Mouse (Mus musculus): ENCODE data around the gene Eps8l1. TPM values are rescaled to one million over a fixed set of nuclear protein-coding genes. Genes with fewer than 3 reads are reported as not detected.

Gene Eps8l1
- polyA plus RNA-seq, 1 experiment from 2014 or later, result 9.3 TPM

GRCm38 (mm10) chr7:4503858-4504257 lies 43.4 kb downstream of the Eps8l1 start:
- no peaks in the 10 kb centered on the region for H3K9me3 ChIP-seq
- no peak overlapping the region for H3K27ac ChIP-seq
- H3K36me3 ChIP-seq, result no peaks in the 10 kb centered on the region
- H3K4me3 ChIP-seq, result no peak overlapping the region
- H3K4me2 ChIP-seq, result no peak overlapping the region
- H3K27me3 ChIP-seq, result 0 out of 2 replicates have a peak, but pooled peaks cover 8% of the 10 kb centered on the region
- H3K9ac ChIP-seq, result no peak overlapping the region
- H3K4me1 ChIP-seq (replicated peaks), result peaks cover 24% of the 10 kb centered on the region
- no peak for ATAC-seq (ENCODE audit: low FRiP score)
- WGBS, result 91% methylated on average over 5 of the region's 5 CpGs

DNA sequence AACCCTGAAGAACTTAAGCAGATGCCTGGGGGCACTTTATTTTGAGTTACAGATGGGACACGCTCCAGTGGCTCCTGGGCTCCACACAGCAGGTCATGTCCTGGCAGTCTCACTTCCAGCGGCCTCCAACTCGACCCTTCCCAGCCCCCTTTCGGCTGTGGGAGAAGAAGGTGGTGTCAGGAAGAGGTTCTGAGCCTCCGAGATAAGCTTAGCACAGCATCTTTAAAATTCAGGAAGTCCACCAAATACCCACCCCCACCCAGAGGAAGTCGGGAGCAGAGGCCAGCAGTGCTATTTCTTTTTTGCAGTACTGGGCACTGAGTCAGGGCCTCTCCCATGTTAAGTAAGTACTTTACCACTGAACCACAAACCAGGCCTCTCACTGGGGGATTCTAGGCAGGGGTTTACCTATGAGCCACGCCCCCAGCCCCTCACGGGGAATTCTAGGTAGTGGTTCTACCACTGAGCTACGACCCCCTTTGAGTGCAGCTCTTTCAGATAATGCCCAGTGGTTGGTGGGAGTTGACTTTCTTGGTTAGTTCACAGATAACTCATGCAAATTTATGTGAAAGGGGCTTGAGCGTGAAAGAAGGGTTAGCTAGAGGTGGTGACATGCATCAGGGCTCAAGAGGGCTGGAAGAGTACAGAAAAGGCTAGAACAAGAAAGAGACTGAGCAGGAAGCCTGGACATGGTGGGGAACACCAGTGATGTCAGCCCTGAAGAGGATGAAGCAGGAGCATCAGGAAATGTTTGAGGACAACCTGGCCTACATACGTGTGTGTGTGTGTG lies 44.4 kb downstream of the Eps8l1 start:
- Histone ChIP-seq H3K27ac (no peak overlapping the region), H3K4me1 (replicated peaks) (peaks cover 14% of the 10 kb centered on the region), H3K9ac (no peak overlapping the region), H3K4me3 (no peak overlapping the region), H3K36me3 (no peaks in the 10 kb centered on the region), H3K9me3 (no peaks in the 10 kb centered on the region), H3K27me3 (peaks cover 12% of the 10 kb centered on the region; the same call in 1 of the 2 replicates), H3K4me2 (no peak overlapping the region)
- no peak for ATAC-seq (ENCODE audit: low FRiP score)
- WGBS, result 56% methylated on average over 11 of the region's 11 CpGs

GRCm38 (mm10) chr7:4507220-4507619 lies 46.7 kb downstream of the Eps8l1 start:
- Histone ChIP-seq H3K27me3 (peaks cover 12% of the 10 kb centered on the region; the same call in 1 of the 2 replicates), H3K36me3 (no peaks in the 10 kb centered on the region), H3K9me3 (no peaks in the 10 kb centered on the region), H3K9ac (no peak overlapping the region), H3K4me2 (no peak overlapping the region), H3K4me3 (no peak overlapping the region), H3K27ac (no peak overlapping the region), H3K4me1 (replicated peaks) (0 out of 2 replicates have a peak, but pooled peaks cover 3% of the 10 kb centered on the region)
- WGBS, result 59% methylated on average over 3 of the region's 4 CpGs
- ATAC-seq (ENCODE audit: low FRiP score), result no peak

GRCm38 (mm10) chr7:4508062-4508738 lies 47.7 kb downstream of the Eps8l1 start:
- H3K4me3 ChIP-seq, result no peak overlapping the region
- WGBS, result 78% methylated on average over 25 of the region's 32 CpGs
- no peaks in the 10 kb centered on the region for H3K36me3 ChIP-seq
- peaks cover 12% of the 10 kb centered on the region; the same call in 1 of the 2 replicates for H3K27me3 ChIP-seq
- H3K4me1 ChIP-seq (replicated peaks), result no peaks in the 10 kb centered on the region
- H3K9me3 ChIP-seq, result no peaks in the 10 kb centered on the region
- H3K4me2 ChIP-seq, result no peak overlapping the region
- no peak for ATAC-seq (ENCODE audit: low FRiP score)
- H3K9ac ChIP-seq, result no peak overlapping the region
- H3K27ac ChIP-seq, result no peak overlapping the region

- no peak overlapping the region for H3K27ac ChIP-seq
- H3K4me2 ChIP-seq, result no peak overlapping the region
- H3K9ac ChIP-seq, result no peak overlapping the region
- 92% methylated on average over 8 of the region's 8 CpGs for WGBS
- H3K9me3 ChIP-seq, result no peaks in the 10 kb centered on the region
- peaks cover 12% of the 10 kb centered on the region; the same call in 1 of the 2 replicates for H3K27me3 ChIP-seq
- H3K4me3 ChIP-seq, result no peak overlapping the region
- no peaks in the 10 kb centered on the region for H3K36me3 ChIP-seq
- no peak for ATAC-seq (ENCODE audit: low FRiP score)
- H3K4me1 ChIP-seq (replicated peaks), result no peaks in the 10 kb centered on the region
Observed at GRCm38 (mm10) chr7:4508739-4509116, 48.3 kb downstream of the Eps8l1 start.

DNA sequence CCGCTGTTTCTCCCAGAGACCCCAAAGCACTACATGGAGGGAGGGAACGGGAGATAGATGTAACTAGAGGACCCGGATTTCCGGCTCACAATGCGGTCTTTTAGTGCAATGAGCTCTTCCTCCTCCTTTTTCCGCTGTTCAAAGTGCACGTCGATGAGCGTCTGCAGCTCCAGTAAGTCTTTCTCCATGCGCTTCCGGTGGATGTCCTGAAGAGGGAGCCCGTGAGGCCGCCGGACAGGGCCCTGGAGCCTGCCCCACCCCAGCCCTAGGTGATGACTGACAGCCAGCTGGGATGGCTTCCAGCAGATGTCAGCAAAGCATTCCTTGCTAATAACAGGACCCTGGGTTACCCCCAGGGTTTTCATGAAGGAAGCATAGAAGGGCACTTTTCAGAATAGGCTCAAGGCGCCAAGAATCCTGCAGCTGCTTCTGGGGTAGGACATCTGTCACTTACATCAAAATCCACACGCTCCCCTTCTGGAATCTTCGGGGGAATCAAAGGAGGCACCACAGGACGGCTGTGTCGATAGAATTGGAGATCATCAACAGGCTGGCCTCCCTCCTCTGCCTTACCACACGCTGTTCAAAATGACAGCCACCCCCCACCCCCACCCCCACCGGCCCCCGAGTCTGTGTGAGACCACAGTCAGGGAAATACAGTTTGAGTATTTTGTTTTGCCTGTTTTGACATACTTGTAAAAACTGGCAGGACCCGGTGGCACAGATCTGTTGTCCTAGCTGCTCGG lies 49.6 kb downstream of the Eps8l1 start:
- no peak overlapping the region for H3K4me3 ChIP-seq
- no peak overlapping the region for H3K27ac ChIP-seq
- H3K4me1 ChIP-seq (replicated peaks), result 0 out of 2 replicates have a peak, but pooled peaks cover 4% of the 10 kb centered on the region
- H3K36me3 ChIP-seq, result no peaks in the 10 kb centered on the region
- H3K9ac ChIP-seq, result no peak overlapping the region
- peak; percentile 54 for ATAC-seq (ENCODE audit: low FRiP score)
- peaks cover 12% of the 10 kb centered on the region; the same call in 1 of the 2 replicates for H3K27me3 ChIP-seq
- no peaks in the 10 kb centered on the region for H3K9me3 ChIP-seq
- H3K4me2 ChIP-seq, result no peak overlapping the region
- 12% methylated on average over 24 of the region's 24 CpGs for WGBS

GRCm38 (mm10) chr7:4511489-4512224 lies 51.2 kb downstream of the Eps8l1 start:
- ATAC-seq (ENCODE audit: low FRiP score), result no peak
- Histone ChIP-seq H3K4me1 (replicated peaks) (peaks cover 13% of the 10 kb centered on the region), H3K27me3 (peaks cover 12% of the 10 kb centered on the region; the same call in 1 of the 2 replicates), H3K27ac (no peak overlapping the region), H3K4me3 (no peak overlapping the region), H3K9me3 (no peaks in the 10 kb centered on the region), H3K9ac (no peak overlapping the region), H3K4me2 (no peak overlapping the region), H3K36me3 (no peaks in the 10 kb centered on the region)
- WGBS, result 83% methylated on average over 8 of the region's 8 CpGs

DNA sequence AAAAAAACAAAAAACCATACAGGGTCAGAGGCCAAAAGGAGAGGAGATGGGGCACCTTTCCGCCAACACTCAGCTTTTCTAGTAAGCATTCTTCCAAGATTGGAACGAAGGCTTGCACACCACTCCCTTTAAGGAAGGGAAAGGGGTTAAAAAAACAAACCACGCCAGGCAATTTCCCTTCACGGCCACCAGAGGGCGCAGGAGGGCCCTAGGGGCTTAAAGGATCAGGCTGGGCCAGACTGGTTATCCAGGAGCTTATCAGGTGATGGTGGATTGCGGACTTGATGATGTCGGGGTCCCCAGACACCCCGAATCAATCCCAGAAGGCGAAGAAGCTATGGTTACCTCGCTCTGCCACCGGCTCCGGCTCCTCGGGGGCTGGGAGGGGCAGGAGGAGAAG lies 52.8 kb downstream of the Eps8l1 start:
- Histone ChIP-seq H3K27me3 (peaks cover 10% of the 10 kb centered on the region; the same call in 1 of the 2 replicates), H3K9ac (no peak overlapping the region), H3K4me2 (no peak overlapping the region), H3K4me3 (no peak overlapping the region), H3K9me3 (no peaks in the 10 kb centered on the region), H3K27ac (no peak overlapping the region), H3K36me3 (no peaks in the 10 kb centered on the region), H3K4me1 (replicated peaks) (peaks cover 13% of the 10 kb centered on the region)
- ATAC-seq (ENCODE audit: low FRiP score), result no peak
- WGBS, result 34% methylated on average over 13 of the region's 13 CpGs

DNA sequence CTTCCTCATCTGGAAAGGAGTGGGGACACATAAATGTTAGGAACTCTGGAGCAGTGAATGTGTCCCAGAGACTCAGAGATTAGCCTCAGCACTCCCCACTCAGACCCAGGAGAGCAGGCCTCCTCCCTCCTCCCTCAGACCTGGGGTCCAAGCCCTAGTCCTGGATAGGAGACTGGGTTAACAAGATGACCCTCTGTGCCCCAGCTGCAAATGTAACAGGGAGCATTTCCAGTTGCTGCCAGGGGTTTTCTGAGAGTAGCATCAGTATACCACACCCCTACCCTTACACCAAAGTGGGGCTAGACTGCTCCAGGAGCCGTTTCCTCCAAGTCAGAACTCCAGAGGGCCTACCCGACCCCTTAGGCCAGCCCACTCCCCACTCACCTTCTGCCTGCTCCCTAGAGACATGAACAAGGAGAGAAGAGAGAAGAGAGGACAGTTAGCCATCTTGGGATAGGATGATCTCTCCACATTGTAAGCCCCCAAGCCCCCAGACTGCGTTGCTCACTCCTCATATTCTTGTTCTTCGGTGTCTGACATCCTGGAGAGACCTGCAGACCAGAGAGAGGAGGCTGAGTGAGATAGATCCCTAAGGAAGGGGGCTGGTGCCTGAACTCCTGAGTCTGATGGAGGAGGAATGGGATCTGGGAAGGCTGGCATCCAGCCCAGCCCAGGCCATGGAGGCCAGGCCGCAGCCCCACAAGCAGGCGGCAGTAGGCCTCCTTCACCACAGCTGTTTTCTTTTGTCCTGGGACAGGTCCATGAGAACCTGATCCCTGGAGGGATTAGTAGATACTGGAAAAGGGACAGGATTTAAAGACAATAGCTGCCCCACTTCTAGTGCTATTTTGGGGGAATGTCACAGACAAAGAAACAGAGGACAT lies 53.6 kb downstream of the Eps8l1 start:
- Histone ChIP-seq H3K9ac (peak overlapping the region; percentile 51; the same call in 1 of the 2 replicates), H3K4me1 (replicated peaks) (peaks cover 13% of the 10 kb centered on the region), H3K27ac (no peak overlapping the region), H3K27me3 (peaks cover 2% of the 10 kb centered on the region; the same call in 1 of the 2 replicates), H3K9me3 (no peaks in the 10 kb centered on the region), H3K4me2 (no peak overlapping the region), H3K36me3 (no peaks in the 10 kb centered on the region), H3K4me3 (no peak overlapping the region)
- WGBS, result 61% methylated on average over 6 of the region's 6 CpGs
- 0 out of 2 replicates have a peak, but pooled peaks have one; percentile 15 for ATAC-seq (ENCODE audit: low FRiP score)

GRCm38 (mm10) chr7:4515853-4516252 lies 55.4 kb downstream of the Eps8l1 start:
- Histone ChIP-seq H3K27me3 (peaks cover 9% of the 10 kb centered on the region), H3K9me3 (no peaks in the 10 kb centered on the region), H3K27ac (no peak overlapping the region), H3K36me3 (no peaks in the 10 kb centered on the region), H3K4me3 (no peak overlapping the region), H3K9ac (no peak overlapping the region), H3K4me1 (replicated peaks) (peaks cover 16% of the 10 kb centered on the region), H3K4me2 (no peak overlapping the region)
- no peak for ATAC-seq (ENCODE audit: low FRiP score)
- WGBS, result 59% methylated on average over 6 of the region's 6 CpGs

All from hindbrain, embryonic 13.5 days (tissue).